ENCODE assay signal across 12 mouse cellular contexts in the genomic region with DNA sequence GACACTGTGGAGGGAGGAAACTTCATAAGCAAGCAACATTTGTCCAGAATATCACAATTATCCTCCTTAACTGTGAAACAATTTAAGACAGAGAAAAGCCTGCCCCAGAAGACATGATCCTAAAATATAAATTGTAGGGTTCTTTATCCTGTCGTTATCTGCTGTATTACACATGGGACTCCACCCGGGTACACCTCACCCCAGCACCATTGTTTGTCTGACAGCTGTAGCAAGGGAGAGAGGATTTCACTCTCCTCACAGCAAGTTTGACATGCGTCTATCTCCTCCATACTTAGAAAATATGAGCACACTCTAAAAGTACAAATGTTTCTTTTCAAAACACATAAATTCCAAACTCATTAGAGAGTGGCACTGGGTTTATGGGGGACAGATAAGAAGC.
"Had no signal": no experiment of that assay in that cellular context is flagged by ENCODE, and none has a peak within 500 bp of the region (broad histone marks: within the 10 kb centered on the region; RNA-seq: fewer than 3 reads in every experiment).

No protein-coding gene starts in this region.

- DNase-seq: kidney, adult 11 months; kidney, postnatal 25 days; midbrain, embryonic 14.5 days; right cerebral cortex, adult 18-20 months; spleen, adult 18-20 months; thymus, adult 18-20 months; thymus, postnatal 14 days had no signal

- H3K27me3 ChIP-seq: limb, embryonic 15.5 days; lung, embryonic 15.5 days; neural tube, embryonic 15.5 days had no signal

- H3K4me1 ChIP-seq: limb, embryonic 15.5 days; lung, embryonic 15.5 days; midbrain, embryonic 10.5 days; neural tube, embryonic 15.5 days had no signal

- H3K4me2 ChIP-seq: limb, embryonic 15.5 days; lung, embryonic 15.5 days; neural tube, embryonic 15.5 days had no signal

- H3K4me3 ChIP-seq: limb, embryonic 15.5 days; lung, embryonic 15.5 days; midbrain, embryonic 10.5 days; myocyte; neural tube, embryonic 15.5 days had no signal

- H3K27ac ChIP-seq: limb, embryonic 15.5 days; lung, embryonic 15.5 days; midbrain, embryonic 10.5 days; neural tube, embryonic 15.5 days had no signal

- H3K36me3 ChIP-seq: limb, embryonic 15.5 days; lung, embryonic 15.5 days; midbrain, embryonic 10.5 days; neural tube, embryonic 15.5 days had no signal

- H3K9ac ChIP-seq: limb, embryonic 15.5 days; lung, embryonic 15.5 days; neural tube, embryonic 15.5 days had no signal

- H3K9me3 ChIP-seq: limb, embryonic 15.5 days; lung, embryonic 15.5 days; midbrain, embryonic 10.5 days; neural tube, embryonic 15.5 days had no signal
